Mouse (Mus musculus) hindbrain, embryonic 14.5 days (tissue): ENCODE measurements around the gene Myof. TPM values are rescaled to one million over a fixed set of nuclear protein-coding genes. Genes with fewer than 3 reads are reported as not detected.
A peak's percentile ranks its signal among the peaks of the same experiment; 100 is the strongest.

Experiments used
- ATAC-seq: fragments of 200-750 bp; cut with Nextera tagmentation; 2 replicates; pipeline ENCODE4 v1.8.0; 2017; ENCODE audit warnings: moderate number of reproducible peaks, mild to moderate bottlenecking, moderate TSS enrichment, moderate library complexity; ENCODE audit not compliant: low FRiP score
- DNase-seq: peaks from one replicate; pipeline ENCODE4 v3.0.0-alpha.2; 2015; ENCODE audit warnings: low spot score
- H3K27ac ChIP-seq: fragments of 300-500 bp; sonication (generic); 2 replicates; pipeline ENCODE4 v1.5.1; 2014; ENCODE audit warnings: mild to moderate bottlenecking, moderate library complexity
- H3K27me3 ChIP-seq: fragments of 300-500 bp; sonication (generic); 2 replicates; pipeline ENCODE4 v1.6.1; 2014; ENCODE audit warnings: mild to moderate bottlenecking, low read length, mixed read lengths; ENCODE audit not compliant: control insufficient read depth, insufficient read depth
- H3K36me3 ChIP-seq: fragments of 300-500 bp; sonication (generic); replicated peaks from 2 replicates; pipeline ENCODE4 v1.6.1; 2014; ENCODE audit not compliant: control insufficient read depth, insufficient read depth
- H3K4me1 ChIP-seq: fragments of 300-500 bp; sonication (generic); replicated peaks from 2 replicates; pipeline ENCODE4 v1.6.1; 2014; ENCODE audit warnings: antibody characterized with exemption, low read length, mixed read lengths; ENCODE audit not compliant: control insufficient read depth, insufficient read depth
- H3K4me2 ChIP-seq: fragments of 300-500 bp; sonication (generic); replicated peaks from 2 replicates; pipeline ENCODE4 v1.6.1; 2014; ENCODE audit warnings: mild to moderate bottlenecking, moderate library complexity
- H3K4me3 ChIP-seq: fragments of 300-500 bp; sonication (generic); replicated peaks from 2 replicates; pipeline ENCODE4 v1.5.1; 2014; ENCODE audit warnings: mild to moderate bottlenecking, low read length
- H3K9ac ChIP-seq: fragments of 300-500 bp; sonication (generic); 2 replicates; pipeline ENCODE4 v1.6.1; 2014
- H3K9me3 ChIP-seq: fragments of 300-500 bp; sonication (generic); 2 replicates; pipeline ENCODE4 v1.6.1; 2016; ENCODE audit warnings: low read length; ENCODE audit not compliant: control insufficient read depth
- WGBS: fragments of 180-500 bp; shearing (Covaris S2); extraction: QIAGEN DNeasy Blood & Tissue Kit; methylation state at CpG from one replicate; pipeline ENCODE4 v1.1.7; 2014; 5-methylcytosine and 5-hydroxymethylcytosine counted together
- polyA plus RNA-seq: library from polyadenylated mRNA; unstranded; fragments of >200 nt; fragmentation: Nextera tagmentation; extraction: Ambion mirVana; gene quantifications from 2 replicates; pipeline ENCODE4 v1.2.1, GENCODE M21; 2014

The Myof gene
- polyA plus RNA-seq, 1 experiment from 2014 or later, result 3.2 TPM

DNA sequence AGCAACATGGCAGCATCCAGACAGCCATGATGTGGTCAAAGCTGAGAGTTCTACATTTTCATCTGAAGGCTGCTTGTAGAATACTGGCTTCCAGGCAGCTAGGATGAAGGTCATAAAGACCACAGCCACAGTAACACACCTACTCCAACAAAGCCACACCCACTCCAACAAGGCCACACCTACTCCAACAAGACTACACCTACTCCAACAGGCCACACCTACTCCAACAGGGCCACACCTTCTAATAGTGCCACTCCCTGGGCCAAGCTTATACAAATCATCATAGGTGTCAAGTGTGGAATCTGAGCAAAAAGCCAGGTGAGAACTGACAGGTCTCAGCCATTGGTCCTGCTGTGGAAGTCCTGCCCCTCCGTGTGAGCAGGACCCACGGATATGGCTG, 152.4 kb downstream of the Myof start:
- DNase-seq (no peak), ATAC-seq (no peak)
- no peaks in the 10 kb centered on the region for H3K36me3 ChIP-seq
- no peak overlapping the region for H3K27ac ChIP-seq
- no peak overlapping the region for H3K4me3 ChIP-seq
- 81% methylated on average over 2 of the region's 2 CpGs for WGBS
- H3K4me2 ChIP-seq, result no peak overlapping the region
- H3K9ac ChIP-seq, result no peak overlapping the region
- 0 out of 2 replicates have a peak, but pooled peaks cover 4% of the 10 kb centered on the region for H3K27me3 ChIP-seq
- no peaks in the 10 kb centered on the region for H3K4me1 ChIP-seq
- H3K9me3 ChIP-seq, result no peaks in the 10 kb centered on the region

DNA sequence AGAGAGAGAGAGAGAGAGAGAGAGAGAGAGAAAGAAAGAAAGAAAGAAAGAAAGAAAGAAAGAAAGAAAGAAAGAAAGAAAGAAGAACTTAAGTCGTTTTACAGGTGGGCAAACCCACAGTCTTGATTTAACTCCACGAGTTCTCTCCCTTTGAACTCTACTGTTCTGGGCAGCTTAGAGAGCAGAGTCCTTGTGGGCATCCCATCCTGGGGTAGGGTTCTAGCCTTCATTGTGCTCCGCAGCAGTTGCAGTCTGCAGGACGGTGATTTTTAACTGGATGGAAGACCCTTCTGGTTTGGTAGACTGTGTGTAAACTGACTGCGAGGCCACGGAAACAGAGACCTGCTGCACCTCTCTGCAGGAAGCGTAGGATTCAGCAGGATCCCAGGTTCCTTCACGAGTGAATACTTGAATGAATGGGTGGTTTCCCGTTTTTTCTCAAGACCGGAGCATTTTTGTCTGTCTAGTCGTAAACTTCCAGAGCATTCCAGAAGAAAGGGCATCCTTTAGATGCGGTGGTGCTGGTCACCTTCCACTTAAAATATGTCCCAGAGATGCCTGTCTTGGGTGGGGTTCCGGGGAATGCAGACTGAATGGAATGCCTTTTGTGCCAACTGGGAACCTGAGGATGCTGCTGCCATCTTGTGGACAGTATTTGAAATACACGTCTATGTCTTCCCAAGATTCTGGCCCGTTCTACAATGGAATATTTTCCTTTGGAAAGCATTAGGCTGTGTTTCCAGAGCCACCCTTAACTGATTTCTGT, 156.8 kb downstream of the Myof start:
- Histone ChIP-seq H3K4me1 (no peaks in the 10 kb centered on the region), H3K27me3 (peaks cover 25% of the 10 kb centered on the region), H3K9me3 (no peaks in the 10 kb centered on the region), H3K4me3 (peak overlapping the region; percentile 33), H3K4me2 (peak overlapping the region; percentile 66), H3K27ac (no peak overlapping the region), H3K9ac (peak overlapping the region; percentile 61), H3K36me3 (no peaks in the 10 kb centered on the region)
- 16% methylated on average over 15 of the region's 15 CpGs for WGBS
- DNase-seq (peak; percentile 94), ATAC-seq (peak; percentile 79)

DNA sequence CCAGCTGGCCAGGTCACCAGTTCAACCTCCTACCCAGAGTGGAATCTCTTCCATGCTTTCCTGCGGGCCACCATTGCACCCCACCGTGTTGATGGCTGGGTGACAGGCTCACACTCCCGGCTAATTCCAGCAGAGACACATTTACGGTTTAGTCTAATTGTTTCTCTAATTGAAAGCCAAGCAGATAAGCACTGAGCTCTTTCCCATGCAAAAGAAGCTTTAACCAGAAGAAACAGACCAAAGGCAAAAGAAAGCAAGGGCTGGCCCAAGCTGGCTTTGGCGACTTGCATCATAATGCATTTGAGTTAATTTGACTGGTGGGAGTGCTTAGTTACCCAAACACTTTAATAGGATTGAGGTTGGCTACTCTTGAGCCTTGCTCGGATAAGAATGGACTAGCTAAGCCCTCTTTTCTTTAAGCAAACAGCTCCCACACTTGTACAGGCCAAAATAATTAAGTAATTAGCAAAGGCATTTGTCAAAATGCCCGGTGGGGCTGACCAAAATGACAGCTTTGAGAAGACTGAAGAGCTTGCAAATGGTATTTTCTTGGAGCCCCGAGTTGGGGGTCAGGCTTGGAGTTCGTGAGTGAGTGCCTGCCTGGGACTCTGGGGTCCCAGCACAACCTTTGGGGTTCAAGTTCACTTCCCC, 161.8 kb downstream of the Myof start:
- Histone ChIP-seq H3K27ac (no peak overlapping the region), H3K4me2 (no peak overlapping the region), H3K36me3 (no peaks in the 10 kb centered on the region), H3K9ac (no peak overlapping the region), H3K27me3 (peaks cover 69% of the 10 kb centered on the region), H3K9me3 (no peaks in the 10 kb centered on the region), H3K4me1 (peaks cover 7% of the 10 kb centered on the region; the same call in 1 of the 2 replicates), H3K4me3 (no peak overlapping the region)
- DNase-seq (no peak), ATAC-seq (no peak)
- 5% methylated on average over 9 of the region's 9 CpGs for WGBS

DNA sequence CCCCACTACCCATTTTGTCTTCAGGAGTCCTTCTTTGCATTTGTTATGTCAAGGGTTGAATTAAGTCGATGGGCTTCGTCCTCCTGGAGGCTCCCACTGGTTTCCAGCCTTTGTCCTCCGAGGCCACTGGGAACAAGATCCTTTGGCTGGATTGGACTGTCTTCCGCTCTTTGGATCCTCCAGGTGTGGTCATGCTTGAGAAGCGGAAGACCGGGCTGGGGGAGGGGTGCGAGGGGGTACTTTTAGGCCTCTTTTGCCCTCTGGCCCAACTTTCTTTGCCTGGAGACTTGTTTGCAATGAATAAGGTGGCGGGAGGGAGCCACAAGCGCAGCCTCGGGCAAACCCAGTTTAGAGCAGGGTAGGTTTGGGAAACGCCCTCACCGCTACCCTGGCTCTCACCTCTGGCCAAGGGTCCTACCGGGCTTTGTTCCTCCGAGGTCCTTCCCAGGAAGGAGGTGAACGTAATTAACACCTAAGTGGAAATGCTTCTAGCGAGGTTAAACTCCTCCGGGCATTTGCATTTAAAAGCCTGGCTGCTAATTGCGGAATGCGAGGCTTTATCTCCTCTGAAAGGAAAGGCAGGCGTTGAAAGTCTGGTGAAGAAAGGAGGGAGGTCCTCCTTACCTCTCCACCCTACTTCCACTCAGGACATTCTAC, 165.7 kb downstream of the Myof start:
- H3K36me3 ChIP-seq, result no peaks in the 10 kb centered on the region
- H3K4me3 ChIP-seq, result no peak overlapping the region
- peaks cover 7% of the 10 kb centered on the region; the same call in 1 of the 2 replicates for H3K4me1 ChIP-seq
- ATAC-seq (no peak), DNase-seq (no peak)
- no peak overlapping the region for H3K9ac ChIP-seq
- no peaks in the 10 kb centered on the region for H3K9me3 ChIP-seq
- H3K27me3 ChIP-seq, result peaks cover 60% of the 10 kb centered on the region
- peak overlapping the region; percentile 33 for H3K4me2 ChIP-seq
- no peak overlapping the region for H3K27ac ChIP-seq
- WGBS, result 3% methylated on average over 20 of the region's 20 CpGs

DNA sequence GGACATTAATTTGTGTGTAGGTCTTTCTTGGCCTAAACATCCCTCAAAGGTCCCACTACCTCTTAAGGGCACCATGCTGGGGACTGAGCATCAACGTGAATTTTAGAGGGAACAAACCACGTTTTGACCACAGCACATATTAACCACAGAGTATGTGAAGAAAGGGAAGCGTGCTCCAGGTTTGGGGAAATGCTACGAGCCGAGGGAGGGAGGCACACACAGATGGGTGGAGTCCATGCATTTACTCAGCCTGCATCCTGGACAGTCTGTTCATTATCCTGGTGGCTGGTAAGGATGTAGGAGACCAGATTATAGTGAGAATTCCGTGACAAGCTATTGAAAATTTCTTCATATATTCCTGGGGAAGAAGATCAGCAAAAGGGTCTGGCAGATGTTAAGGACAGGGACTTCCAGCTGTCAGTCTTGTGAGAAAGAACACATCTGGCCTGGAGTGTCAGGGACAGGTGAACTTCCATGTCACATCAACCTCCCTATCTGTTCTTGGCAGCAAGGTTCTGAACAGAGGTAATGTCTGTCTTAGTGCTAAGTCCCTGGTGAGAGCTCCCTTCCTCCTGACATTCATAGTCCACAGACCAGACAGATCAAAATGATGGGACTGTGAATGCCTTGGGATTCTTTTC, 166.7 kb downstream of the Myof start:
- Histone ChIP-seq H3K4me1 (peaks cover 7% of the 10 kb centered on the region; the same call in 1 of the 2 replicates), H3K9ac (no peak overlapping the region), H3K27me3 (peaks cover 60% of the 10 kb centered on the region), H3K4me3 (no peak overlapping the region), H3K27ac (no peak overlapping the region), H3K36me3 (no peaks in the 10 kb centered on the region), H3K9me3 (no peaks in the 10 kb centered on the region), H3K4me2 (no peak overlapping the region)
- ATAC-seq, result no peak
- 61% methylated on average over 6 of the region's 6 CpGs for WGBS
- no peak for DNase-seq

DNA sequence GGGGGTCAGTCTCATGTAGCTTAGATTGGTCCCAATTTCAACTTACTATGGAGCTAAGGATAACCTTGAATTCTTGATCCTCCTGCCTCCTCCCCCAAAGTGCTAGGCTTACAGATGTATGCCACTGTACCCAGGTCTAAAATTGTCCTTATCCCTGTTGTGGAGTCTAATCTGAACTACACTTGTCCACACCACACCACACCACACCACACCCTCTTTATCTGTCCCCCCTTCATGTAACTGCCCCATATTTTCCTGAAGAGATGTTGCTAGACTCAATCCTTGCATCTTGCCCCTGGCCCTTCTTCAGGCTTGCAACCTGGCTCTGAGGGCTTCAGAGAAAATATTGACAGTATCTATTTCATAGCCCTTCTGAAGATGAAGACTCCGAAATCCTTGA, 169.9 kb downstream of the Myof start:
- no peak overlapping the region for H3K4me3 ChIP-seq
- H3K9ac ChIP-seq, result no peak overlapping the region
- DNase-seq (no peak), ATAC-seq (no peak)
- WGBS, result 88% methylated on average over 1 of the region's 1 CpGs
- no peak overlapping the region for H3K4me2 ChIP-seq
- H3K36me3 ChIP-seq, result no peaks in the 10 kb centered on the region
- H3K27ac ChIP-seq, result no peak overlapping the region
- peaks cover 7% of the 10 kb centered on the region; the same call in 1 of the 2 replicates for H3K4me1 ChIP-seq
- H3K27me3 ChIP-seq, result peaks cover 29% of the 10 kb centered on the region
- no peaks in the 10 kb centered on the region for H3K9me3 ChIP-seq

DNA sequence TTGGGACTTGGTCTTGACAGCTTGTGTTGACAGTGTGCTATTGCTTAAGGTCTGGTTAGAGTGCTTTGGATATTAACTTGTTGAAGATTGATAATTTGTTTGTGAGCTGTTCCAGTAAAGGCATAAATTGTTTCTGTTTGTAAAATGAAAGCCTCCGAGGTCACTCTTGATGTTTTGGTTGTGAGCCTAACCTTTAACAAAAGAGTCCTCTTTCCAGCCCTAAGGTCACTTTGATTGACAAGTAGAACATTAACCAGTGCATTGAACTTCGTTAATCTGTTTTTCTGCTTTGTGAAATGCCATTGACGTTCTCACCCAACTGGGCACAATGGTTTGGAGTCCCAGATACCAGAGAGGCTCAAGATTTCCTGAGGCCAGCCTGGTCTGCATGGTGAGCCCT, 175.8 kb downstream of the Myof start:
- H3K4me1 ChIP-seq, result no peaks in the 10 kb centered on the region
- no peaks in the 10 kb centered on the region for H3K9me3 ChIP-seq
- H3K36me3 ChIP-seq, result no peaks in the 10 kb centered on the region
- no peak for ATAC-seq
- H3K9ac ChIP-seq, result no peak overlapping the region
- H3K27ac ChIP-seq, result no peak overlapping the region
- H3K27me3 ChIP-seq, result no peaks in the 10 kb centered on the region
- no peak overlapping the region for H3K4me2 ChIP-seq
- WGBS, result 66% methylated on average over 3 of the region's 3 CpGs
- DNase-seq, result no peak
- H3K4me3 ChIP-seq, result no peak overlapping the region

DNA sequence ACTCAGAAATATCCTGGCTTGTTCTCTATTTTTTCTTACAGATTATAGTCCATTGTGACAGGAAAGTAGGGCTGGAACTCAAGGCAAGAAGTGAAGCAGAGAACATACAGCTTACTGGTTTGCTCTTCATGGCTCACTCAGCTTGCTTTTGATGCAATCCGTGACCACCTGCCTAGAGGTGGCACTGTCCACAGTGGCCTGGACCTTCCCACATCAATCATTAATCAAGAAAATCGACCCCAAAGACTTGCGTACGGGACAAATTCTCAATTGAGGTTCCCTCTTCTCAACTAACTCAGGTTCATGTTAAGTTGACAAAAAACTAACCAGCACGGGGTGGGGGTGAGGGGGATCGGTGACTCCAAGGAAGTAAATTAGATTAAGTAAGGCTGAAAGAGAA, 176.4 kb downstream of the Myof start:
- Histone ChIP-seq H3K4me3 (no peak overlapping the region), H3K9me3 (no peaks in the 10 kb centered on the region), H3K27ac (no peak overlapping the region), H3K4me2 (no peak overlapping the region), H3K9ac (no peak overlapping the region), H3K27me3 (no peaks in the 10 kb centered on the region), H3K36me3 (no peaks in the 10 kb centered on the region), H3K4me1 (no peaks in the 10 kb centered on the region)
- DNase-seq (no peak), ATAC-seq (no peak)
- WGBS, result 92% methylated on average over 6 of the region's 6 CpGs

DNA sequence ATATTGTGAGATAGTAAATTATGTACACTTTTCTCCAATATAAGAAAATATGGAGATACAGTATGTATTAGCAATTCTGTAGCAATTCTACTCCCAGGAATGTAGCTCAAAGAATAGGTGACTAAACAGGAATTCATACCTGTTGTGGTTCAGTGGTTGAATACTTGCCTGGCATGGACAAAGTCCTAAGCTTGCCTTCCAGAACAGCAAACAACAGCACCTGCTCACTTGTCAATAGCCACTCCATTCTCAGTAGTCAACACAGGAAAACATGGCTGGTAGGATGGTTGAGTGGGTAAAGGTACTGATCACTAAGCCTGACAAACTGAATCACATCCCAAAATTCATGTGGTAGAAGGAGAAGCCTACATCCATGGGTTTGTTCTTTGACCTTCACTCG, 182.2 kb downstream of the Myof start:
- H3K9me3 ChIP-seq, result no peaks in the 10 kb centered on the region
- ATAC-seq, result no peak
- H3K4me3 ChIP-seq, result no peak overlapping the region
- H3K27ac ChIP-seq, result no peak overlapping the region
- H3K27me3 ChIP-seq, result no peaks in the 10 kb centered on the region
- 93% methylated on average over 1 of the region's 1 CpGs for WGBS
- H3K36me3 ChIP-seq, result no peaks in the 10 kb centered on the region
- no peak overlapping the region for H3K4me2 ChIP-seq
- H3K4me1 ChIP-seq, result no peaks in the 10 kb centered on the region
- no peak overlapping the region for H3K9ac ChIP-seq
- DNase-seq, result no peak
